Mouse (Mus musculus) intestine, embryonic 15.5 days (tissue): Measurements from ENCODE around the gene Magea8. TPM values are rescaled to one million over a fixed set of nuclear protein-coding genes. Genes with fewer than 3 reads are reported as not detected.
"Not testable (repeated sequence)": the region's sequence is repeated elsewhere in the genome, so short reads cannot be mapped to it uniquely, and the experiment has no call there.

Experiments
- ATAC-seq: fragments of 200-750 bp; cut with Nextera tagmentation; 2 replicates; pipeline ENCODE4 v1.8.0; 2017; ENCODE audit warnings: moderate TSS enrichment, moderate library complexity
- H3K27ac ChIP-seq: fragments of 300-500 bp; sonication (generic); 2 replicates; pipeline ENCODE4 v1.5.1; 2015; ENCODE audit warnings: mild to moderate bottlenecking, inconsistent platforms
- H3K27me3 ChIP-seq: fragments of 300-500 bp; sonication (generic); replicated peaks from 2 replicates; pipeline ENCODE4 v1.6.1; 2015; ENCODE audit warnings: inconsistent platforms
- H3K36me3 ChIP-seq: fragments of 300-500 bp; sonication (generic); 2 replicates; pipeline ENCODE4 v1.6.1; 2015; ENCODE audit warnings: inconsistent platforms
- H3K4me1 ChIP-seq: fragments of 300-500 bp; sonication (generic); replicated peaks from 2 replicates; pipeline ENCODE4 v1.6.1; 2015; ENCODE audit warnings: inconsistent platforms
- H3K4me2 ChIP-seq: fragments of 300-500 bp; sonication (generic); replicated peaks from 2 replicates; pipeline ENCODE4 v1.6.1; 2015; ENCODE audit warnings: mild to moderate bottlenecking, inconsistent platforms
- H3K4me3 ChIP-seq: fragments of 300-500 bp; sonication (generic); replicated peaks from 2 replicates; pipeline ENCODE4 v1.5.1; 2015; ENCODE audit warnings: inconsistent platforms
- H3K9ac ChIP-seq: fragments of 300-500 bp; sonication (generic); 2 replicates; pipeline ENCODE4 v1.6.1; 2015; ENCODE audit warnings: inconsistent platforms
- H3K9me3 ChIP-seq: fragments of 300-500 bp; sonication (generic); 2 replicates; pipeline ENCODE4 v1.6.1; 2016; ENCODE audit warnings: inconsistent platforms
- WGBS: fragments of 180-500 bp; shearing (Covaris S2); methylation state at CpG from one replicate; pipeline ENCODE4 v1.1.7; 2015; 5-methylcytosine and 5-hydroxymethylcytosine counted together
- polyA plus RNA-seq: library from polyadenylated mRNA; unstranded; fragments of >200 nt; fragmentation: Nextera tagmentation; extraction: Ambion mirVana; gene quantifications from 2 replicates; pipeline ENCODE4 v1.2.1, GENCODE M21; 2015

The Magea8 gene
- not detected in 2 replicates for polyA plus RNA-seq

DNA sequence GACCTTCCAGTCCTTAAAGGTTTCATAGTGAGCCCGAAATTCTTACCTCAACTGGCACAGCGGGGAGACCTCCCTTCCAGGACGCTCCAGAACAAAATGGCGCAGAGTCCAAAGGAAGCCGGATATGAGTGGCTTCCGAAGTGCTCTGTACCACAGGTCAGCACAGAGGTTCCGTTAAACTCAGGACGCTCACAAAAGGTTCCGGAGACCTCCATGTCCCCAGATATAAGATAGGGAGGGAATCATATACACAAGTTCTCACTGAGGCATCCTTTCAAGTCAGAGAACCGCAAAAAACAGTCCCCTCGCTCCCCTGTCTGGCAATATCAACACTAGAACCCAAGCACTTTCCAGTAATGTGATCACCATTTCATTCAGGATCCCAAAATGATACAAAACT, at the start of gene Magea8:
Gene Magea8 (minus strand): TSS at position 101 of the 400 bp plus-strand sequence.
- H3K4me1 ChIP-seq, H3K4me2 ChIP-seq, H3K4me3 ChIP-seq, H3K27ac ChIP-seq, H3K9me3 ChIP-seq, H3K36me3 ChIP-seq, H3K9ac ChIP-seq, H3K27me3 ChIP-seq, ATAC-seq: not testable (repeated sequence)
- 88% methylated on average over 11 of the region's 11 CpGs for WGBS

- ATAC-seq, H3K4me1 ChIP-seq, H3K4me3 ChIP-seq, H3K9ac ChIP-seq, H3K27ac ChIP-seq, H3K27me3 ChIP-seq, H3K9me3 ChIP-seq, H3K36me3 ChIP-seq, H3K4me2 ChIP-seq: not testable (repeated sequence)
- 60% methylated on average over 1 of the region's 1 CpGs for WGBS
Observed at GRCm38 (mm10) chrX:154949405-154949804, 46.2 kb downstream of the Magea8 start, which contains the start of gene Magea3. Gene Magea3 (minus strand): TSS chrX:154949505.

DNA sequence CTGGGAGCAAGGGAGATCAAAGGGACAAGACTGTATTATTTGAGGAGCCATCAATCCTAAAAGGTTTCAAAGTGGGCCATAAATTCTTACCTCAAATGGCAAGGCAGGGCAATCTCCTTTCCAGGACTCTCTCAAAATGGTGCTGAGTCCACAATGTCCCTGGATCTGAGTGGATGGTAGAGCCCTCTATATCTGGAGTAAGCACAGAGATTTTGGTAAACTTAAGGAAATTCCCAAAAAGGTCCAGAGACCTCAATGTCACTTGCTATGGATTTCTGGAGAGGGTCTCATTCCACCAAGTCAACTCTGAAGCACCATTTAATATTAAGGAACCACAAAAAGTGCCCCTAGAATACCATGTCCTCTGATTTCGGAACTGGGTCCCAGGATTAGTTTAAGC, 59.8 kb downstream of the Magea8 start, which contains the start of gene Magea6:
Gene Magea6 (minus strand): TSS at position 101 of the 400 bp plus-strand sequence.
- WGBS = 70% methylated on average over 1 of the region's 1 CpGs
- not testable (repeated sequence) for H3K27me3 ChIP-seq, H3K36me3 ChIP-seq, H3K27ac ChIP-seq, H3K9ac ChIP-seq, H3K9me3 ChIP-seq, ATAC-seq, H3K4me2 ChIP-seq, H3K4me1 ChIP-seq, H3K4me3 ChIP-seq

Other genes with a start within 250 kb of the Magea8 start
- gene Cldn34b1, start 105.6 kb downstream of the Magea8 start, polyA plus RNA-seq = not detected in 2 replicates
- gene Magea6, start 59.9 kb downstream of the Magea8 start, polyA plus RNA-seq = not detected in 2 replicates
- not detected in 2 replicates for gene Magea3, start 46.3 kb downstream of the Magea8 start, polyA plus RNA-seq
- gene Magea5, start 67.3 kb upstream of the Magea8 start, polyA plus RNA-seq = not detected in 2 replicates
- not detected in 2 replicates for gene Magea1, start 93.9 kb upstream of the Magea8 start, polyA plus RNA-seq
- gene Magea2, start 97.8 kb upstream of the Magea8 start, polyA plus RNA-seq = not detected in 2 replicates
- gene Cldn34b2, start 132.6 kb upstream of the Magea8 start, polyA plus RNA-seq = not detected in 2 replicates
- 281 and 284 TPM in 2 replicates for gene Sat1, start 220.6 kb upstream of the Magea8 start, polyA plus RNA-seq